Mouse (Mus musculus) kidney, adult 8-10 months (tissue): ENCODE data around the gene Palld.

Source experiments
- DNase-seq, 2 experiments: peaks; one replicate each; pipeline ENCODE4 v3.0.0; 2022

Gene Palld

GRCm38 (mm10) chr8:61625656-61626210 is 276.8 kb downstream of the Palld start:
- peak; percentile 51 to 68 for DNase-seq

- no peak for DNase-seq
Observed at GRCm38 (mm10) chr8:61623485-61624417, 278.7 kb downstream of the Palld start.

- no peak for DNase-seq
Observed at GRCm38 (mm10) chr8:61621300-61621699, 281.2 kb downstream of the Palld start.

DNA sequence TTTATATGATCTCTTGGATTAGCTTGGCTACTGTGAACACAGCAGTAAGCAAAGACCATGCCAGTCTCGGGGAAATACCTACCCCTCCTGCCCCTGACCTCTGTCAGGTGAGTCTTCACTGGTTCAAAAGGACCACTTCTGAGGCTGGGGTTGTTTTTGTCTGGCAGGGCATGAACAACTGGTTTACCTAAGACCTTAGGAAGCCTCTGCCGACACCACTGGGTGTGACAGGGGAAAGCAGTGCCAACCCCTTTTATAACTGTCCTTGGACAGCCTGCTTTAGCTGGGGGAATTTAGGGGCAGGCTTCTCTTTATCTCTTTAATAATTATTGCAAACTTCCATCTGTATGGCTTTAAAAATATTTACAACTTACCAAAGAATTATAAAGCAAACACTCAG is 284.8 kb downstream of the Palld start:
- no peak for DNase-seq

GRCm38 (mm10) chr8:61617049-61617448 is 285.4 kb downstream of the Palld start:
- no peak for DNase-seq

DNA sequence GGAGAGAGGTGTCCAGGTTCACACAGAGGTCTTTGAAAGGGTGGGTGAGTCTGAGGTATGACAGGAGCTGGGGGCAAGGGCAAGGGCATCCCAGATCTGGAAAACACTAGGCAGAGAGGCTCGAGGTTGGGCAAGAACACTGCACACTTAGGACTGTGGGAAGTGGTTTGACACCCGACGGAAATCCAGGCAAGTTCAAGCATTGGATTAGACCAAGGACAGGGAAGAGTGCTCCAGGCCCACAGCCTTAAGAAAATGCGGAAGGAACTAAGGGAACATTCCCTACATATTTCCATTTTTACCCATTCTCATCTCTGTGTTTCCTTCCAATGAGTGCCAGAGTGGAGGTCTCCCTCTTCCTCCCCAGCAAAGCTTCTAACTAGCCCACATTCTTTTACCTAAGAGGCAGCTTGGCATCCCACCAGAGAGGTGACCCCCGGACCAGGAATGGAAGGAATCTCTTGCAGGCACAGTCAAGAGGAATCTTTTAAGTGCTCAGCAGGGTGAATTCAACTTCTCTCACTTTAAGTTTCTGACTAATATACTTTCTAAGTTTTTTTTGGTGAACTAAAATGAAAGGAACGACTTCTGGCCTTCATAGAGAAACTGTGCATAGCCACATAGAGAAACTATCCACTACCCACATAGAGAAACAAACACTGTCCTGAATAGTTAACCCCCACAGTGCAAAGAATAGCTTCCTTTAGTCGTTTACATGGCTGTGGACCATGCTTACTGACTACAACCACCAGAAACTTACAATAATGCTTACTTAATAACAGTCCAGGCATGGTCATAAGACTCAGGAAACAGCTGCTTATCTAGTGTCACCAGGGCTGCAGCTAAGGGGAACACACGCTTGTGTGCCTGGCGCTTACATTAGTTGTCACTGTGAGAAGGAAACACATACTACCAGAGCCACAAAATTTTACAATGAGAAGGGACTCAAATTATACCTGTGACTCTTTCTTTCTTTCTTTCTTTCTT is 286.5 kb downstream of the Palld start:
- DNase-seq = no peak

- DNase-seq = no peak
Observed at GRCm38 (mm10) chr8:61611741-61612140, 290.7 kb downstream of the Palld start.

- DNase-seq = no peak
Observed at GRCm38 (mm10) chr8:61611077-61611476, 291.4 kb downstream of the Palld start.

DNA sequence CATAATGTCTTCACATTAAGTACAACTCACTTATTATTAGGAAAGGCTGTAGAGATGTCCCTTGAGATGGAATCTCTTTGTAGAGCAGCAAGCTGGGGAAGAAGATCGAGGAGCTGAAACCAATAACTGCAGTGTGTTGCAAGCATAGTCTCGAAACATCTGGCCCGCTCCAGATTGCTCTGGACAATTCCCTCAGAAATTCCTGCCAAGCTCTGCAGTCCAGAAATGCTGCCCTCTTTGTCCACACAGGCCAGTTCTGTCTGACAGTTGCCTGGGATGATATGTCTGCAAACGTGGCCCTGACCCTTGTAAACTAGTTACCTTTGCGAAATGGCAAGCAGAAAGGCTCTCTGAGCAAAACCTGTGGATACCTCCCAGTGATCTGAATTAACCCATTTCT is 291.9 kb downstream of the Palld start:
- DNase-seq = no peak

DNA sequence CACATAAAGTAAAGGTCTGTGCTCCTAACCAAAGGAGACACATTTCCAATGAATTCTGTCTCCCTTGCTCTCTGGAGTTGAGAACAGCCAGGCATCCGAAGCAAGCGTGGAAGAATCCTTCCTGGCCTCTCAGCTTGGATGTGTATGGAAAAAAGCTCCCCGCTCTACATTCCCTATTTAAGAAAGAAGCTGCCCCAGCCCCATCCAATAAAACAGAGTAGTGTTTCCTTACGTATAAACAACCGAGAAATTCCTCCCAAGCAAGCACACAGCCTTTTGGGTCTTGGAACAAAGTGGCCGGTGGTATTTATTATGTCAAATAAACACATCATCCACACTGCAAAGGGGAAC is 295.1 kb downstream of the Palld start:
- no peak for DNase-seq

- peak; percentile 81 to 83 for DNase-seq
Observed at GRCm38 (mm10) chr8:61606795-61607462, 295.6 kb downstream of the Palld start.

DNA sequence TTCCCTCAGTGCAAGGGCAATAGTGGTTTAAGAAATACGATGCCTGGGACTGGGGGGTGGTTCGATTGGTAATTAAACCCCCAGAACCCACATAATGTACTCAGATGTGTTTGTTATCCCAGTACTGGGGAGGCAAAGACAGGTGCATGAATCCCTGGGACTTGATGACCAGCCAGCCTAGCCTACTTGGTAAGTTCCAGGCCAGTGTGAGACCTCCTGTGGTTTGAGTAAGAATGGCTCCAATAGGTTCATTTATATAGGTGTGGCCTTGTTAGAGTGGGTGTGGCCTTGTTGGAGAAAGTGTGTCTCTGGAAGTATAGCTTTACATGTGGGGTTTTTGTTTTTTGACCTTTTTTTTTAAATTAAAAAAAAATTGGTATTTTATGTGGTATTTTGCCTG is 297.6 kb downstream of the Palld start:
- DNase-seq = no peak

- DNase-seq = no peak
Observed at GRCm38 (mm10) chr8:61596889-61597288, 305.6 kb downstream of the Palld start.

GRCm38 (mm10) chr8:61591446-61591845 is 311.0 kb downstream of the Palld start:
- no peak for DNase-seq

GRCm38 (mm10) chr8:61590551-61591431 is 311.7 kb downstream of the Palld start:
- peak; percentile 92 to 94 for DNase-seq

DNA sequence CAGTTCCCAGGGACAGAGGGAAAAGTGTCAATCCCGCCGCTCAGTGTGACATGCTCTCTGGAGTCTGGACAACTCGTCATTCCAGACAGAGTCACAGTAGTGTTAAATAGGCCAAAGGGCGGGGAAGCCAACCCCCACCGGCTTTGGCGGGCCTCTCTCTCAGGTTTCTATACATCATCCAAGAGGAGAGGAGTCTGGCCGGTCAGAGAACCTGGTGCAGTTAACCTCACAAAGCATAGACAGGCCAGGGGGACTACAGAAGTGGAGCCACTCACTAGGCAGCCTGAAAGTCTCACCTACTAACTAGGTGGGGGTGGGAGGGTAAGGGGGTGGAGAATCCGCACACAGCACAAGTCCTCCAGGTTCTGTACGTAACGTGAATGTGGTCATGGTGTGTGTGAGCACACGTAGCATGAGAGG is 312.5 kb downstream of the Palld start:
- DNase-seq = peak in 1 of 2 experiments; percentile 43

DNA sequence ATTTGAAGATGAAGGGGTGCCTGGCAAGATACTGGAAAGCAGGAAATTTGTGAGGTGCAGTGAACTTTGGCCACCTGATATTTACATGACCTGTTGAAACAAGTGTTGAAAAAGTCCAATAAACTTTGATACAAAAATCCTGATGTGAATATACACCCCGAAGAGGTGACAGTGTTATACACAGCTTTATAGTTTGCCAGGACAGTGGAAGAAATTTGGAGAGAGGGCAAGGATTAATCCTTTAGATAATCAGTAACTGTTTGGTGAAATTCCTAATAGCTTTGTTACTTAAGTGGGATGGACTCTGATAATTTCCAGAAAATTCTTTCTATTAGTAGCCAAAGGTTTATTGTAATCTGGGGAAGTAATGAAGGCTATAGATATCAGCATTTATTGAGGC is 314.2 kb downstream of the Palld start:
- DNase-seq = peak in 1 of 2 experiments; percentile 38

DNA sequence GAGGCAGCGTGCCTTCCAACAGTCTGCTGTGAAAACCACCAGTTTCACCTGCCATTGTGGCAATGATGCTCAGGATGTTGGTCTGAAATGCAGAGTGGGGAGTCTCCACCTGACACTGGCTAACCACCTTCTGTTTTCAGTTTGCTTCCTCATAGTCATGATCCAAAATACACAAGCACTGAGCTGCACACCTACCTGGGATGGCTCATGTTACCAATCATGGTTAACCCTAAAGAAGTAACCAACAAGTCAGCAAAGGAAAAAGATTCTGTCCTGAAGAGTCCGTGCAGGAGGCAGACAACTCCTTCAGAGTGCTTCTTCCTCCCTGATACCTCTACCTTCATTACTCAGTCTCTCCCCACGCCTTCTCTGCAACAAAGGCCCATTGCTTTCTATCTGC is 314.8 kb downstream of the Palld start:
- DNase-seq = no peak

GRCm38 (mm10) chr8:61586529-61586928 is 316.0 kb downstream of the Palld start:
- DNase-seq = no peak

DNA sequence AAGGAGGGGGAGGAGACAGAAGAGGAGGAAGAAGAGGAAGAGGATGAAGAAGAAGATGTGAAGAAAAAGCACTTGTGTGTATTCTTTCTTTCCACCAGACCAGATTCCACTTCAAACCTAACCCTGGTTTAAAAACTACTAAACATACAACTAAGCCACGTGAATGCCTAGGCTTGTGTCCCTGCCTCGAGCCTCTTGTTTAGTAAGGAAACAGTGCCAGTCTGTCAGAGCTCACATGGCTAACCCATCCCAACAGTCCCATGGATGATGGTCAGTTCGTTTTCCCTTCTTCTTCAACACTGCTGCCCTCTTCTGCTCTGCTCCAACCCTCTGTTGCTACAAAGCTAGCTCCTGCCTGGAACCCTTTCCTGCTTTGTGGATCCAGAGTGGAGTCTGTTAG is 316.7 kb downstream of the Palld start:
- DNase-seq = no peak

DNA sequence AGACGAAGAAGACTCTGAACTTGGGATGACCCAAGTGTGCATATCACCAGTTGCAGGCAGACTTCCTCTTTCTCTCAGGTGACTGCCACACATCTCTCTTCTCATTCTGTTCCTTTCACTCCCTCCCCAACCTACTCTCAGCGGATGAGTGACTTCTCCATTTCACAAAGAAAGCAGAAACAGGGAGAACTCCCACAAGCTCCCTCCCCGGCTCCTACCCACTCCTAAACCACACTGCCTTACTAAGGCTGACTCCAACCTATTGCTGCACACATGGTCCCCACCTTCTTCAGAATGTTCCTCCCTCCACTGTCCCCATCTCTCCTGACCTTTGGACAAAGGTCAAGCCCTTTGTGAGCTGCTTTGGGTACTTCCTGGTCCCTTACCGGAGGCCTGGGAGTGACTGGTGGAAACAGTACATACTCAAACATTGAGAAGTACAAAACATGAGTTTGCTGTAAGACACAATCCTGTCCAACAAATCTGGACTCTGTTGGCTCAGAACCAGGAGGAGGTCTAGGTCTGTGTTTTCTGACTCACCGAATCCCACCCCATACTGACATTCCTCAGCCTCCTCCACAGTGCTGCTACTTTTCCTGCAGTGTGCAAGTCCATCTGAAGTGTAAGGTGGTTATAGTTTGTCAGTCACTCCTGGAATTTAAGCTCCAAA is 317.6 kb downstream of the Palld start:
- DNase-seq = no peak
